Mouse (Mus musculus) heart, embryonic 10.5 days (tissue): ENCODE results near the gene Pam16. TPM values are rescaled to one million over a fixed set of nuclear protein-coding genes. Genes with fewer than 3 reads are reported as not detected.

ENCODE experiments used
- DNase-seq: peaks from one replicate; pipeline ENCODE4 v3.0.0-alpha.2; 2017; ENCODE audit warnings: low spot score
- H3K27ac ChIP-seq: fragments of 300-500 bp; sonication (generic); 2 replicates; pipeline ENCODE4 v1.5.1; 2016; ENCODE audit warnings: mild to moderate bottlenecking
- H3K27me3 ChIP-seq: fragments of 300-500 bp; sonication (generic); 2 replicates; pipeline ENCODE4 v1.6.1; 2016; ENCODE audit warnings: mild to moderate bottlenecking; ENCODE audit not compliant: poor library complexity, insufficient read depth, severe bottlenecking
- H3K36me3 ChIP-seq: fragments of 300-500 bp; sonication (generic); 2 replicates; pipeline ENCODE4 v1.6.1; 2016; ENCODE audit warnings: mild to moderate bottlenecking, moderate library complexity
- H3K4me1 ChIP-seq: fragments of 300-500 bp; sonication (generic); 2 replicates; pipeline ENCODE4 v1.6.1; 2016; ENCODE audit warnings: mild to moderate bottlenecking
- H3K4me3 ChIP-seq: fragments of 300-500 bp; sonication (generic); 2 replicates; pipeline ENCODE4 v1.5.1; 2016; ENCODE audit warnings: mild to moderate bottlenecking, moderate library complexity
- H3K9me3 ChIP-seq: fragments of 300-500 bp; sonication (generic); 2 replicates; pipeline ENCODE4 v1.6.1; 2016; ENCODE audit warnings: mild to moderate bottlenecking, moderate library complexity
- WGBS: fragments of 180-500 bp; shearing (Covaris S2); methylation state at CpG from one replicate; pipeline ENCODE4 v1.1.7; 2016; 5-methylcytosine and 5-hydroxymethylcytosine counted together
- polyA plus RNA-seq: library from polyadenylated mRNA; unstranded; fragments of >200 nt; fragmentation: Nextera tagmentation; extraction: Ambion mirVana; gene quantifications from 2 replicates; pipeline ENCODE4 v1.2.1, GENCODE M21; 2016

Gene Pam16
- polyA plus RNA-seq, 1 experiment from 2014 or later: 116 TPM

GRCm38 (mm10) chr16:4654706-4655105 is 29.9 kb upstream of the Pam16 start:
- no peak overlapping the region for H3K4me3 ChIP-seq
- peak overlapping the region; percentile 91 for H3K27ac ChIP-seq
- 81% methylated on average over 10 of the region's 10 CpGs for WGBS
- H3K36me3 ChIP-seq: peaks cover 53% of the 10 kb centered on the region
- H3K4me1 ChIP-seq: peaks cover 88% of the 10 kb centered on the region
- no peaks in the 10 kb centered on the region for H3K9me3 ChIP-seq
- DNase-seq: no peak
- H3K27me3 ChIP-seq: no peaks in the 10 kb centered on the region

GRCm38 (mm10) chr16:4652707-4653416 is 28.1 kb upstream of the Pam16 start:
- no peak overlapping the region for H3K4me3 ChIP-seq

GRCm38 (mm10) chr16:4651624-4652023 is 26.8 kb upstream of the Pam16 start:
- Histone ChIP-seq H3K4me1 (peaks cover 92% of the 10 kb centered on the region), H3K36me3 (peaks cover 71% of the 10 kb centered on the region), H3K27ac (peak overlapping the region; percentile 69), H3K27me3 (no peaks in the 10 kb centered on the region), H3K9me3 (no peaks in the 10 kb centered on the region), H3K4me3 (no peak overlapping the region)
- DNase-seq: no peak
- WGBS: 79% methylated on average over 7 of the region's 7 CpGs

More at GRCm38 (mm10) chr16:4652707-4653416, 28.1 kb upstream of the Pam16 start:
- Histone ChIP-seq H3K4me1 (peaks cover 92% of the 10 kb centered on the region), H3K27ac (peak overlapping the region; percentile 69), H3K36me3 (peaks cover 67% of the 10 kb centered on the region), H3K27me3 (no peaks in the 10 kb centered on the region), H3K9me3 (no peaks in the 10 kb centered on the region)
- no peak for DNase-seq
- WGBS: 60% methylated on average over 4 of the region's 4 CpGs

- 86% methylated on average over 1 of the region's 1 CpGs for WGBS
- H3K36me3 ChIP-seq: peaks cover 71% of the 10 kb centered on the region
- H3K4me1 ChIP-seq: peaks cover 92% of the 10 kb centered on the region
- no peaks in the 10 kb centered on the region for H3K9me3 ChIP-seq
- peak overlapping the region; percentile 69; the same call in 1 of the 2 replicates for H3K27ac ChIP-seq
- no peak overlapping the region for H3K4me3 ChIP-seq
- no peak for DNase-seq
- no peaks in the 10 kb centered on the region for H3K27me3 ChIP-seq
These were observed 26.3 kb upstream of the Pam16 start for GRCm38 (mm10) chr16:4651081-4651480.

GRCm38 (mm10) chr16:4650161-4650560 is 25.4 kb upstream of the Pam16 start:
- H3K4me3 ChIP-seq: no peak overlapping the region
- H3K27ac ChIP-seq: no peak overlapping the region; the same call in 1 of the 2 replicates
- no peaks in the 10 kb centered on the region for H3K27me3 ChIP-seq
- H3K9me3 ChIP-seq: no peaks in the 10 kb centered on the region
- no peak for DNase-seq
- peaks cover 89% of the 10 kb centered on the region for H3K4me1 ChIP-seq
- H3K36me3 ChIP-seq: peaks cover 71% of the 10 kb centered on the region
- WGBS: 87% methylated on average over 3 of the region's 3 CpGs

GRCm38 (mm10) chr16:4649692-4650091 is 24.9 kb upstream of the Pam16 start:
- Histone ChIP-seq H3K27me3 (no peaks in the 10 kb centered on the region), H3K4me1 (peaks cover 87% of the 10 kb centered on the region), H3K4me3 (no peak overlapping the region), H3K9me3 (no peaks in the 10 kb centered on the region), H3K36me3 (peaks cover 68% of the 10 kb centered on the region), H3K27ac (no peak overlapping the region; the same call in 1 of the 2 replicates)
- WGBS: 87% methylated on average over 11 of the region's 11 CpGs
- peak; percentile 63 for DNase-seq

- Histone ChIP-seq H3K4me1 (peaks cover 87% of the 10 kb centered on the region), H3K4me3 (no peak overlapping the region), H3K36me3 (peaks cover 63% of the 10 kb centered on the region), H3K9me3 (no peaks in the 10 kb centered on the region), H3K27ac (no peak overlapping the region), H3K27me3 (no peaks in the 10 kb centered on the region)
- 88% methylated on average over 5 of the region's 5 CpGs for WGBS
- no peak for DNase-seq
These were observed 24.4 kb upstream of the Pam16 start for GRCm38 (mm10) chr16:4649211-4649610.

GRCm38 (mm10) chr16:4648416-4649023 is 23.7 kb upstream of the Pam16 start:
- 88% methylated on average over 28 of the region's 28 CpGs for WGBS

GRCm38 (mm10) chr16:4647651-4648141 is 22.9 kb upstream of the Pam16 start:
- no peaks in the 10 kb centered on the region for H3K9me3 ChIP-seq
- peak overlapping the region; percentile 75 for H3K27ac ChIP-seq
- peaks cover 54% of the 10 kb centered on the region for H3K36me3 ChIP-seq
- H3K27me3 ChIP-seq: no peaks in the 10 kb centered on the region
- H3K4me3 ChIP-seq: peak overlapping the region; percentile 25; the same call in 1 of the 2 replicates
- WGBS: 52% methylated on average over 13 of the region's 13 CpGs
- DNase-seq: no peak
- H3K4me1 ChIP-seq: peaks cover 88% of the 10 kb centered on the region

More at GRCm38 (mm10) chr16:4648416-4649023, 23.7 kb upstream of the Pam16 start:
- H3K4me1 ChIP-seq: peaks cover 88% of the 10 kb centered on the region
- no peak for DNase-seq
- H3K4me3 ChIP-seq: no peak overlapping the region
- peaks cover 63% of the 10 kb centered on the region for H3K36me3 ChIP-seq
- H3K9me3 ChIP-seq: no peaks in the 10 kb centered on the region
- H3K27me3 ChIP-seq: no peaks in the 10 kb centered on the region
- no peak overlapping the region for H3K27ac ChIP-seq

- no peak for DNase-seq
- H3K4me3 ChIP-seq: peak overlapping the region; percentile 25; the same call in 1 of the 2 replicates
- H3K4me1 ChIP-seq: peaks cover 88% of the 10 kb centered on the region
- H3K27me3 ChIP-seq: no peaks in the 10 kb centered on the region
- WGBS: 64% methylated on average over 4 of the region's 4 CpGs
- no peaks in the 10 kb centered on the region for H3K9me3 ChIP-seq
- H3K36me3 ChIP-seq: peaks cover 46% of the 10 kb centered on the region
- H3K27ac ChIP-seq: peak overlapping the region; percentile 75
These were observed 22.0 kb upstream of the Pam16 start for GRCm38 (mm10) chr16:4646831-4647230.

- no peaks in the 10 kb centered on the region for H3K27me3 ChIP-seq
- peak overlapping the region; percentile 75 for H3K27ac ChIP-seq
- peaks cover 36% of the 10 kb centered on the region for H3K36me3 ChIP-seq
- WGBS: 71% methylated on average over 4 of the region's 4 CpGs
- DNase-seq: no peak
- no peaks in the 10 kb centered on the region for H3K9me3 ChIP-seq
- peaks cover 89% of the 10 kb centered on the region for H3K4me1 ChIP-seq
- no peak overlapping the region for H3K4me3 ChIP-seq
These were observed 21.1 kb upstream of the Pam16 start for GRCm38 (mm10) chr16:4645867-4646266.

- Histone ChIP-seq H3K4me3 (no peak overlapping the region), H3K9me3 (no peaks in the 10 kb centered on the region), H3K27me3 (no peaks in the 10 kb centered on the region), H3K36me3 (peaks cover 18% of the 10 kb centered on the region), H3K27ac (peak overlapping the region; percentile 87), H3K4me1 (peaks cover 91% of the 10 kb centered on the region)
- WGBS: 66% methylated on average over 11 of the region's 11 CpGs
- no peak for DNase-seq
These were observed 19.1 kb upstream of the Pam16 start for GRCm38 (mm10) chr16:4643670-4644419.
